Mouse (Mus musculus) myocyte (in vitro differentiated cells): ENCODE data around the gene D13Ertd608e. TPM values are rescaled to one million over a fixed set of nuclear protein-coding genes. Genes with fewer than 3 reads are reported as not detected.
"Not testable (repeated sequence)": the region's sequence is repeated elsewhere in the genome, so short reads cannot be mapped to it uniquely, and the experiment has no call there.

Source experiments
- H3K27me3 ChIP-seq: one replicate; pipeline ENCODE4 v1.6.1; 2011; ENCODE audit not compliant: control insufficient read depth, insufficient read depth, insufficient read length
- H3K36me3 ChIP-seq: one replicate; pipeline ENCODE4 v1.6.1; 2011; ENCODE audit not compliant: control insufficient read depth, insufficient read depth
- H3K4me2 ChIP-seq: one replicate; pipeline ENCODE4 v1.6.1; 2011; ENCODE audit warnings: low read depth, control low read depth
- H3K4me3 ChIP-seq: one replicate; pipeline ENCODE4 v1.5.1; 2011; ENCODE audit warnings: mild to moderate bottlenecking, control low read depth, moderate library complexity
- H3K79me2 ChIP-seq: one replicate; pipeline ENCODE4 v1.6.1; 2011; ENCODE audit not compliant: control insufficient read depth, insufficient read depth
- H3ac ChIP-seq: one replicate; pipeline ENCODE4 v1.6.1; 2011; ENCODE audit not compliant: control insufficient read depth, insufficient read length
- CEBPB ChIP-seq: IDR thresholded peaks from 2 replicates; pipeline ENCODE4 v1.6.1; 2011; ENCODE audit warnings: mild to moderate bottlenecking, moderate library complexity; ENCODE audit not compliant: poor library complexity, insufficient read depth, severe bottlenecking
- E2F4 ChIP-seq: IDR thresholded peaks from one replicate; pipeline ENCODE4 v1.6.1; 2011; ENCODE audit warnings: mild to moderate bottlenecking, control low read depth, moderate library complexity; ENCODE audit not compliant: insufficient read depth
- MAX ChIP-seq: IDR thresholded peaks from one replicate; pipeline ENCODE4 v1.6.1; 2011; ENCODE audit warnings: low read depth, mild to moderate bottlenecking, control low read depth
- MYOD1 ChIP-seq, 3 experiments: IDR thresholded peaks; one replicate each; pipeline ENCODE4 v1.6.1; 2011; ENCODE audit warnings: control low read depth in 2 of 3, low read depth in 2 of 3, mild to moderate bottlenecking in 2 of 3, moderate library complexity in 1 of 3; ENCODE audit not compliant: insufficient read length in 2 of 3, control insufficient read depth in 1 of 3
- MYOG ChIP-seq, 3 experiments: IDR thresholded peaks; one replicate each; pipeline ENCODE4 v1.6.1; 2011; ENCODE audit warnings: control low read depth in 2 of 3, low read depth in 2 of 3, mild to moderate bottlenecking in 2 of 3; ENCODE audit not compliant: insufficient read length in 2 of 3, control insufficient read depth in 1 of 3, insufficient read depth in 1 of 3
- POLR2A ChIP-seq: IDR thresholded peaks from one replicate; pipeline ENCODE4 v1.6.1; 2011; ENCODE audit warnings: low read depth, mild to moderate bottlenecking, control low read depth, moderate library complexity; ENCODE audit not compliant: insufficient read length
- POLR2AphosphoS2 ChIP-seq: IDR thresholded peaks from one replicate; pipeline ENCODE4 v1.6.1; 2011; ENCODE audit warnings: low read depth, control low read depth; ENCODE audit not compliant: insufficient read length
- REST ChIP-seq: IDR thresholded peaks from one replicate; pipeline ENCODE4 v1.6.1; 2011; ENCODE audit warnings: mild to moderate bottlenecking, control low read depth, moderate library complexity; ENCODE audit not compliant: insufficient read depth, insufficient read length
- SRF ChIP-seq: IDR thresholded peaks from one replicate; pipeline ENCODE4 v1.6.1; 2011; ENCODE audit warnings: low read depth; ENCODE audit not compliant: control insufficient read depth, insufficient read length
- TCF12 ChIP-seq: IDR thresholded peaks from one replicate; pipeline ENCODE4 v1.6.1; 2011; ENCODE audit warnings: mild to moderate bottlenecking, control low read depth; ENCODE audit not compliant: poor library complexity, insufficient read depth, severe bottlenecking
- TCF3 ChIP-seq: IDR thresholded peaks from one replicate; pipeline ENCODE4 v1.6.1; 2011; ENCODE audit warnings: low read depth, control low read depth; ENCODE audit not compliant: insufficient read length
- USF1 ChIP-seq: IDR thresholded peaks from one replicate; pipeline ENCODE4 v1.6.1; 2011; ENCODE audit warnings: low read depth, mild to moderate bottlenecking, control low read depth, moderate library complexity
- polyA plus RNA-seq: library from polyadenylated mRNA; unstranded; fragments of >200 nt; fragmentation: generic; extraction: Trizol; gene quantifications from one replicate; pipeline ENCODE4 v1.2.1, GENCODE M21; 2012; ENCODE audit warnings: missing spikeins

The D13Ertd608e gene
- polyA plus RNA-seq, result not detected

DNA sequence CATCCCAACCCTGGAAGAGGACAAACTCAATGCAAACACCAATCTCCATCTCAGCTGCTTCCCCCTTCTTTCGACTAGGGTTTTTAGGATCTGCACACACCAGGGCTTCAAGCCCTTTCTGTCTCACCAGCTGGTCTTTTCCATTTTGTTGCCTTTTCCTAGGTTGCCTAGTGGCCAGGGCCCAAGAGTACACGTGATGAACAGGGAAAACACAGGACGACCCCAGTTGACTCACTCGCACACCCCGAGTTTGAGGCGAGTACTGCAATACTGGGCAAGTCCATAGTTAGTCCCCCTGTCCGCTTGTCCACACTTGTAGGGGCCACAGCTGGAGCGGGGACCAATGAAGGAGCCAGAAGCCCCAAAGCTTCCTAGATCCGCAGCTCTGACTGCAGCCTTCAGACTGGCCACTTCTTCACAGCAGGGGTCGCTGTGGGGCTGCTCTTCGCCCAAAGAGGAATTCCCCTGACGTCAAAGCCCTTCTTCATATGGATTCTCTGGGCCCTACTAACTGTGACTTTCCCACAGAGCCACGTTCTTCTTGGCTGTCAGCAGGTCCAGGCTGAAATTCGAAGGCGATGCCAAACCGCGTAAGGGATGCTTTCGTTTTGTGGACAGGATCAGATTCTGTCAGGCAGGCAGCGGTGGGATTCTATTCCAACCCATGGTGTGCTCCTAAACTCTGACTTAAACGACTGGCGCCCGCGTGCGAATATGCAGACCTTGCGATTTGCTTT, at the start of gene D13Ertd608e:
Gene D13Ertd608e (plus strand): TSS at position 687 of the 737 bp plus-strand sequence.
- H3K4me3 ChIP-seq, H3K36me3 ChIP-seq, H3K27me3 ChIP-seq, H3K79me2 ChIP-seq, H3ac ChIP-seq, H3K4me2 ChIP-seq: not testable (repeated sequence)

DNA sequence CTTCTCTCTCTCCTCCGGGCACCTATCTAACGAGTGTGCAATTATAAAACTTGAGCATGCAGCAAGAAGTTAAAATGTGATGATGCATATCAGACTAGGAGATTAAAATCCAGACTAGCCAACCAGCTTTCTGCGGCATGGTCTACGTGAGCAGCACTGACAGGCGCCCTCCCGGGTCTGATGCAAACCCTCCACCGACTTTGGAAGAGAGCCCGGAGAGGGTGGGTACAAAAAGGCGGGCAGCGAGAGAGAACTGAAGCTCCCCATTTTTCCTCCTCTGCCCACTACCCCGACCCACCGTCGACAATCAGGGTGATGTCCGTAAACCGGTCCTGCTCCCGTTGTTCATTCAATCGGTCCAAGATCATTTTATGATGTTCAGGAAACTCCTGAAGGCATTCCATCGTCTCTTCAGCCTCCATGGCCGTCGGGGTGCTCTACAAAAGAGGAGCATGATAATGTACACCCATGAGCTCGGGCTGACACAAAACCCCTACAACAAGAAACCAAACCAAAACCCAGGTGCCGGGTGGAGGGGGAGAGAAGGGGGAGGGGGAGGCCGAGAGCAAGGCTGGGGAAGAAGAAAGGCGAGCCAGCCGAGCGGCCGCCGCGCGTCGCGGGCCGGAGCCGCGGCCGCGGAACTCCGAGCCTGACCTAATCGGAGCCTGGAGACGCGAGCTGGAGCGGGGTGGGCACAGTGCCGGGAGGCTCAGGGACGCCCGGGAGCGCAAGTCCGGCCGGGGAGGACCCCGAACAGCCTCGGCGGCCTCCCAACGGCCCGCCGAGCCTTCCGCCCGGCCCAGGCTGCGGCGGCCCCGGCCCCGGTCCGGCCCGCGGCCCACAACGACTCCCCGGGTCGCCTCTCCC, 45.7 kb upstream of the D13Ertd608e start:
- Histone ChIP-seq H3ac (peak overlapping the region; percentile 97), H3K4me3 (peak overlapping the region; percentile 77), H3K27me3 (no peaks in the 10 kb centered on the region), H3K36me3 (peaks cover 27% of the 10 kb centered on the region), H3K4me2 (peak overlapping the region; percentile 79), H3K79me2 (peaks cover 28% of the 10 kb centered on the region)
- TF ChIP-seq TCF3 (no peak), REST (no peak), CEBPB (peak; percentile 46; the same call in 1 of the 2 replicates), POLR2A (peak; percentile 56), POLR2AphosphoS2 (peak; percentile 69)

DNA sequence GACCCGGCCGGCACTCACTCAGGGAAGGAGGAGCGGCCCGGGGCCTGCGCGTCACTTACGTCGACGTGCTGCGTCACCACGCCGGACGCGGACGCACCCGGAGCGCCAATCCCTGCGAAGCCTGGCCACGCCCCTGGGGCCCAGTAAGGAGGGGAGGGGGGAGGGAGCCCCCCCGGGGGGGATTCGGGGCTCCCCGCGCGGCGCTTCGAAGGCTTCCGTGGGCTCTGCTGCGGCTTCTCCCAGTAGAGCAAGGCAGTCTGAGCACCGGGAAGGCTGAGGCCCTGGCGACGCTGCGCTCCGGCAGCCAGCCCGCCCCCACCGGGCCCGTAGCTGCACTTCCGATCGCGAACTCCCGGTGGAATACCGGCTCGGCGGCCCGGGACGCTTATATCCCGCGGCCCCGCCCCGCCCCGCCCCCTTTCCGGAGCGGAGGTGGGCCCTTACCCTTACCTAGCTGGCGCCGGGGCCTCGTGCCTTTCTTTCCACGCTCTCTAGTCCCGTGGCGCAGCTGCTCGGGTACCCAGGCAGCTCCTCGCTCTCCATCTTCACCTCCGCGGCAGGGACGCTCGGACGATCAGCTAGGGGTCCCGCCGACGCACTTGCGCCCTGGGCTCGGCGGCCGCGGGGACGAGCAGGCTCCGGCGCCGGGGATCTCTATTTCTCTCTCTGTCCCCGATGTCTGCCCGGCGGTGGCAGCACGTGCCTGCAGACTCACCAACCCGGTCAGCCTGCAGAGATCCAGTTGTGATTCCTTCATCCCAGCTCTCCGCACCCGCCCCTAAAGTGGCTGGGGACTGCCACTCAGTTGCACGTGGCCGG, 44.8 kb upstream of the D13Ertd608e start, which contains the start of gene Zfp131:
Gene Zfp131 (minus strand): TSS at position 129 of the 819 bp plus-strand sequence.
- Histone ChIP-seq H3K36me3 (peaks cover 18% of the 10 kb centered on the region), H3K27me3 (no peaks in the 10 kb centered on the region), H3ac (peak within 1 kb of the TSS; percentile 97), H3K4me3 (peak within 1 kb of the TSS; percentile 77), H3K79me2 (peaks cover 23% of the 10 kb centered on the region), H3K4me2 (peak within 1 kb of the TSS; percentile 79)
- TF ChIP-seq MYOG (IDR thresholded peaks at IDR 0.05; ENCODE audit: control insufficient read depth in 1 of 3, insufficient read depth in 1 of 3, insufficient read length in 2 of 3, low read depth in 2 of 3), result peak in 1 of 3 experiments; percentile 2
- TF ChIP-seq POLR2AphosphoS2, result peak; percentile 72
- TF ChIP-seq SRF, result no peak
- TF ChIP-seq USF1, result peak; percentile 2
- no peak for TF ChIP-seq TCF12
- TF ChIP-seq TCF3, result no peak
- no peak for TF ChIP-seq E2F4
- no peak for TF ChIP-seq MYOD1 (IDR thresholded peaks at IDR 0.05; ENCODE audit: control insufficient read depth in 1 of 3, insufficient read length in 2 of 3, low read depth in 2 of 3)
- TF ChIP-seq CEBPB, result no peak
- TF ChIP-seq MAX, result no peak
- TF ChIP-seq POLR2A, result peak; percentile 84
- no peak for TF ChIP-seq REST

DNA sequence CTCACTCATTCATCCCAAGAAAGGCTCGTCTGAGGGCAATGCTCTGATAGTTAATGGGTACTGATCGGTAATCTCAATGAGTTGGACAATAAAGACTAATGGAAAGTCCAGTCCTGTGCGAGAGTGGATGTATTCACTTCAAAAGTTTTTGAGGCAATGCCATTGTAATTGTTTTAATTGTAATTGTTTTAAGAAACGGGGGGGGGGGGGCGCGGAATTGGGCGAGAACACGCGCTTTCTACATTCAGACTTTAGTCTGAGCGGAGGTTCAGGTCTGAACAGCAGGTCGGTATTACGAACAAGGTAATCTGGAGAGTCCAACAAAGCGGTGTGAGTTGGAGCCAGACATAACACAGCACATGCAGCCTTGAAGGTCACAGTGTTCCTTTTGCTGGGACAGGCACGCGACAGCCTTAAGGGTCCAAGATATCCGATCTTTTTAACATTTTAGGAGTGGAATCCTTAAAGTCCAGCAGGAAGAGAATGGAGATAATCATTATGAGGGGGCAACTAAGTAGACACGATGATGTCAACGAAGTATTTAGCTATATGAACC, 44.1 kb upstream of the D13Ertd608e start:
- TF ChIP-seq MYOD1 (IDR thresholded peaks at IDR 0.05; ENCODE audit: control insufficient read depth in 1 of 3, insufficient read length in 2 of 3, low read depth in 2 of 3), result no peak
- TF ChIP-seq TCF12, result no peak
- Histone ChIP-seq H3K79me2 (peaks cover 23% of the 10 kb centered on the region), H3ac (peak overlapping the region; percentile 97), H3K4me3 (peak overlapping the region; percentile 77), H3K27me3 (no peaks in the 10 kb centered on the region), H3K4me2 (peak overlapping the region; percentile 78), H3K36me3 (peaks cover 11% of the 10 kb centered on the region)
